Mouse (Mus musculus): ENCODE measurements at regions not wholly inside any gene's neighbourhood (a gene's known extent, or its start where the extent isn't known, plus 50 kb on each side); places are given as distances from the start of the nearest gene placed in this dataset.

GRCm38 (mm10) chr3:39571444-39572237 lies 684.9 kb downstream of the Fat4 start:
- DNase-seq (ENCODE audit: low spot score in 2 of 2): no peak

- no peak for DNase-seq (ENCODE audit: low spot score in 2 of 2)
Observed at GRCm38 (mm10) chr3:39575200-39575599, 688.5 kb downstream of the Fat4 start.

DNA sequence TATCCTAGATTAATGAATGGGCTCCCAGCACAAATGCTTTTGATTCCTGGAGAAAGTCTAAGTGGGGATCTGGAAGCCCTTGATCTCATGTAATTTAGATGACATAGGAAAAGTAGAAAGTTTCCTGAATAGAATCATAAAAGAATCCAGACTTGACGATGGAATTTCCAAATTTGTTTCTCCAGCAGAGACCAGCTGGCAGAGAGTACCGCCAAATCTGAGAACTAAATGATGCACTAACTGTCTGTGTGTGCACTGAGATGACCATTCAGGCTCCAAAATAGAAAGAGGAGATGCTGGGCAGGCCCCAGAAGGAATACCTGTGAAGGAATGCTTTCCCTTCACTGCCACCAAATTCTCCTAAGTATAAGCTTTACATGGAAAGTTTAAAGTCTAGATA lies 704.6 kb downstream of the Fat4 start:
- no peak for DNase-seq (ENCODE audit: low spot score in 2 of 2)

DNA sequence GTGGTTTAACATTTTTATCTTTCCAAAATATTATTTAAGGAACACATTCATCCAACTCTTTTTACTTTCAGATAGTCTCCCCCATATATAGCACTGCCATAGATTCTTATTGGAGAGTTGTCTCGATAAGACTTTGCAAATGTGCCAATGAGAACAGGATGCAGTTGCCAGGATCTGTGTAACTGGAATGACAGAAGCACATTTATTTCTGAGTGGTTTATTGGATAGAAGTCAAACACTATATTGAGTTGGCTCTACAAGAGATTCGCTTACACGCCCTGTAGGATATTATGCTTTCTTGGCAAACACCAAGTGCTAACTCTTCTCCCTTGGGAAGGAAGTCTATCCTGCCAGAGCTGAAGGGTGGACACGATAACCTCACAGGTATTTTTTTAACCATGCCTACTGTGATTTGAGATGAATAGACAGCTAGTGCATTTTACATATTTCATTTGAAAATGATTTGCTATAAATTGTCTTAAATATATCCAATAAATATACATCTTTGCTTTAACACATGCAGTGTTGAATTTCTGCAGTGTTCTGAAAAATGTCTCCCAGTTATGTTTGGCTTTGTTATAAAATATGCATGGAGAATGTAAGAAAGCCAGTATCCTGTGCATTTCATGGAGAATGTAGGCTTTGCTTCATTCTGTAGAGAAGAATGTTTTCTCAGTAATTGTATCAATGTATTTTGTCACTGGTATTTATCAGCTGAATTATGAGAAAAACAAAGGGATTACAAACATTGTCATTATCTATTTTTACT lies 705.8 kb downstream of the Fat4 start:
- no peak for DNase-seq (ENCODE audit: low spot score in 2 of 2)

GRCm38 (mm10) chr3:39609937-39610336 lies 723.2 kb downstream of the Fat4 start:
- DNase-seq (ENCODE audit: low spot score in 2 of 2): no peak

DNA sequence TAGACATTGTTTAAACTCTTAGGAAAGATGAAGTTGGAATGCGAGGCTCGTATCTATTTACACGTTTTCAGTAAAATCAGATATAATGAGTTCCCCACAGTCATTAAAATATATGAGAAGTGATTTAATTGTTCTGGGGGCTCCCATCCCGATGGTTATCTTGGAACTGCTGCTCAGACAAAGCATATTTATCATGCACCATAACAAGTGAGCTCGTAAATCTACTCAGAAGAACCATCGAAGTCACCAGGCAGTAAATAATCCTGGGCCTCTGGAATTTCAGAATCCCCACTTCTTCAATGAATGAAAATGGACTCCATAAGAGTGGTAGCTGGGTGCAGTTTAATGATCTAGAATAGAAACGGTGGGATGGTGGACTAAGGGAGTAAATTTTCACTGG lies 725.7 kb downstream of the Fat4 start:
- DNase-seq (ENCODE audit: low spot score in 2 of 2): no peak

DNA sequence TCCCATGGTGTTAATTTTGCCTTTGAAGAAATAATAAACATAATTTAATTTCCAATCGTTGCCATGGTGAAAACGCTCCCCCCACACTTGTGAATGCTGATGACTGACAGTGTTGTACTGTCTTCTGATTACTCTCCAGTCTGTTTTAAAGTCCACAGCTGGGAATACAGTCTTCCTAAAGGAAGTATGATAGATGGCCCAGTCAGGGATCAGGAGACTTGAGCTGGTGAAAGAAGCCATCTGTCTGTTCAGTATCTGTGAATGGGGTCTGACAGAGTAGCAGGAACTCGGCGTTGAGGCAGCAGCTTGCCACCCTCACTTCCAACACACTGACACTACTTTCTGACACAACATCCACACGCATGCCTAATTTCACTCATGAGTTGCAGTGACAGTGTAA lies 751.2 kb downstream of the Fat4 start:
- no peak for DNase-seq (ENCODE audit: low spot score in 2 of 2)

DNA sequence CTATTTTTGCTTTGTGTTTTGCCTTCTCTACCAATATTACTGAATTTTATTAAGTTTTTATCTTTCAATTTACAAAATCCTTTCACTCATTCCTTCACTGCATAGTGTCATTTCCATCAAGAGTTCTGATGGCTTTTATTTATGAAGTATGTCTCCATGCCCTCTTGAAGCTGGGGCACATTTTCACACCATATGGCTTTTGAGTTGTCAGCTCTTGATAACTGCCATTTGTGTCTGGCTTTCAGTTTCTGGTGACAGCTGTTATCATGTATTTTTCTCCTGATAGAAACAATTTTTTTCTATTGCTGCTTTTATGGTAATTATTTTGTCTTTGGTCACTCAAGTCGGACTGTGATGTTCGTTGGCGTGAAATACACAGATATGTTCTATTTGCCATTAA lies 756.5 kb downstream of the Fat4 start:
- DNase-seq (ENCODE audit: low spot score in 2 of 2): no peak

DNA sequence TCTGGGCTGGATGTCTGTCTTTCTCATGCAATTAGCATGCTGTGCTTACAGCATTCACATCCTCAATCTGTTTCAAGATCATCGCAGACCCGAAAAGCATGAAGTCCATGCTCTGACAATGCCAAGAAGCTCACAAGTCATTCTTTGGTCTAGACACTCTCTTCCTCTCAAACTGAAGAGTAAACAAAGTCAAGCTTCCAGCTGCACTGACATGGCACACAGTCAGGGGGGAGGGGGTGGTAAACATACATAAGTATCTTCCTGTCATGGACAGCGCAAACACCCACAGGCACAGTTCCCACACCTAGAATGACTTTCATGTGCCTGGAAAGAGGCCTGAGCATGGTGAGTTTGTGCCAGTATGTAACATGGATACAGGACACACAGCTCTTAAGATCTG lies 780.1 kb downstream of the Fat4 start:
- no peak for DNase-seq (ENCODE audit: low spot score in 2 of 2)

DNA sequence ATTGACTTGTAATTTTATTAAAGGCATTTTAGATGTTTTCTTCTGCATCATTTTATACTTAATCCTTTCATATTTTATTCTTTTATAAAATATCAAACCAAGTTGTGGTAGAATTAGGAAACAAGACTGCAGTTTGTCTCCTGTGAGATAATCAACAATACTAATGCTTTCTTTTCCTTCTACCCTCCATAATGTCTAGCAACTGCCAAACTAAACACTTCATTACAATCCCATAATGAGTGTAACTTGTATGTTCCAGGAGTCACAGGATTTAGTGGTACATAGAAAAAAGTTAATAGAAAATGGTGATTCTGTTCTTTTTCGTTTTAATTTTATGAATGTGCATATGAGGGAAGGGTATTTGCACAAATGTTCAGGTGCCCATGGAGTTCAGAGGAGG lies 782.4 kb downstream of the Fat4 start:
- DNase-seq (ENCODE audit: low spot score in 2 of 2): no peak

DNA sequence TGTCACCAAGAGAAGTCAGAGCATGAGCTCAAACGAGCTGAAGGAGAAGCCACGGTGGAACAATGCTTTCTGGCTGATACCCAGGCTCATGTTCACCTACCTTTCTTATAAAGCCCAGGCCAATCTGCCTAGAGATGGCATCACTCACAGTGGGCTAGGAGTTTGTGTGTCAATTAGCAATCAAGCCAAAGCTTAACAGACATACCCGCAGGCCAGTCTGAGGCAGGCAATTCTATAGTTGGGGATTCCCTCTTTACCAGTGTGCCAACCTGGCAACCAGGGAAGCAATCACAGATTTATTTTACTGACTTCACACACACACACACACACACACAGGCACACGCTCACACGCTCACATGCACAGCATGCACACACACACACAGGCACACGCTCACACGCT lies 787.3 kb downstream of the Fat4 start:
- no peak for DNase-seq (ENCODE audit: low spot score in 2 of 2)

DNA sequence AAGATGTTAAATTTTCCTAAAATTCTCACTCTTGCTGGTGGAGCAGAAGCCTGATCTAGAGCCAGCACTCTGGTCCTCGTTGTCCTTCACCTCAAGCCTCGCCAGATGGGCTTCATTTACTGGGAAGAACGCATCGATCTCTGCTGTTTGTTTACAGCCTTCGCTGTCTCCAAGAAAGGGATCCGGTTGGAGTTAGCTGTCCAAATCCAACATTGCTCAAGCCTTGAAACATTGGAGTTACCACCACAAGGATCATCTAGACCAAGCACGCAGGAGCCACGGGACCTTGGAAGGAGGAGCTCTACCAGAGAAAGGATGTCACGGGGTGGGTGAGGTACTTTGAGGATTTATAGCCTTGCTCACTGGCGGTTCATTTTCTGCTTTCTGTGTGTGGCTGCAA lies 788.2 kb downstream of the Fat4 start:
- DNase-seq (ENCODE audit: low spot score in 2 of 2): no peak

GRCm38 (mm10) chr3:39705610-39706009 lies 818.9 kb downstream of the Fat4 start:
- DNase-seq (ENCODE audit: low spot score in 2 of 2): no peak

- no peak for DNase-seq (ENCODE audit: low spot score in 2 of 2)
Observed at GRCm38 (mm10) chr3:39712795-39713709, 818.0 kb upstream of the Intu start.

GRCm38 (mm10) chr3:39714056-39714592 lies 817.0 kb upstream of the Intu start:
- no peak for DNase-seq (ENCODE audit: low spot score in 2 of 2)

GRCm38 (mm10) chr3:39718946-39719545 lies 812.0 kb upstream of the Intu start:
- DNase-seq (ENCODE audit: low spot score in 2 of 2): peak; percentile 11 to 17

- no peak for DNase-seq (ENCODE audit: low spot score in 2 of 2)
Observed at GRCm38 (mm10) chr3:39725755-39726154, 805.3 kb upstream of the Intu start.

GRCm38 (mm10) chr3:39736639-39737038 lies 794.4 kb upstream of the Intu start:
- no peak for DNase-seq (ENCODE audit: low spot score in 2 of 2)

DNA sequence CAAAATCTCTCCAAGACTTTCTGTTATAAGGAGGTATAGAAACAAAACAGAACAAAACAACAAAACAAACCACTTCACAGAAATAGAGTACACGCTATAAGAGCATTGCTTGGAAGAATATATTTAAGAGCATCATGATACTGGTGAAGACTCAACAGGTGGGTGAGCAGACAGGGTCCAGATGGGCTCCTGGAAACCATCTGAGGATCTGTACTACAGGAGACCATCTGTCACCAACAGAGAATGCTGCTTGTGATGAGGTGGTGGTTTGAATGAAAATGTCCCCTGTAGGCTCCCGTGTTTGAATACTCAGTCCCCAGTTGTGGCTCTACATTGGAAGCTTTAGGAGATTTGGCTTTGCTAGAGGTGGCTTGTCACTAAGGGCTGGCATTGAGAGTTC lies 785.1 kb upstream of the Intu start:
- peak; percentile 13 to 15 for DNase-seq (ENCODE audit: low spot score in 2 of 2)

DNA sequence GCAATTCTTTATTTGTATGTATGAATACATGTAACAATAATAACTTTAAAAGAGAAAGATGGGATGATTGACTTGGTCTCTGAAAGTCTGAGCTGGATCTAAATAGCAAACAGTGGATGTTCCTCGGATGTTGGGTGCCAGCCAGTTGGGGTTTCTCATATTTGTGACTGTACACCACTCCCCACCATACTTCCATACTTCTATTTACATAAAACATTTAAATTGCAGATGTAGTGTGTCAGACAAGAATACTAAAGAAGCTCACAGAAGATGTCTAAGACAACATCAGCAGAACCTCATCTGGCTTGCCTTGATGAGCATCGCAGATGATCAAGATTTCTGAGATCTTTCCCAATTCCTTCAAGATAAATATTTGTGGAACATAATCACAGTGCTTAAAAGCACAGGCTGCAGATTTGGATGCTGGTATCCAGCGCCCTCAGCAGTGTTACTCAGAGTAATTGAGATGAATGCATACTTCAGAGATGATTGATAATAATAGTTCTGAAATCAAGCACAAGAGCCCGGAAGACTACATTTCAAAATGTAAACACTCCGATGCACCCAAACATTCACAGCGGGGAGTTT lies 762.0 kb upstream of the Intu start:
- DNase-seq (ENCODE audit: low spot score in 2 of 2): no peak
